22 mouse cellular contexts compared by ENCODE assay signal in the genomic region with DNA sequence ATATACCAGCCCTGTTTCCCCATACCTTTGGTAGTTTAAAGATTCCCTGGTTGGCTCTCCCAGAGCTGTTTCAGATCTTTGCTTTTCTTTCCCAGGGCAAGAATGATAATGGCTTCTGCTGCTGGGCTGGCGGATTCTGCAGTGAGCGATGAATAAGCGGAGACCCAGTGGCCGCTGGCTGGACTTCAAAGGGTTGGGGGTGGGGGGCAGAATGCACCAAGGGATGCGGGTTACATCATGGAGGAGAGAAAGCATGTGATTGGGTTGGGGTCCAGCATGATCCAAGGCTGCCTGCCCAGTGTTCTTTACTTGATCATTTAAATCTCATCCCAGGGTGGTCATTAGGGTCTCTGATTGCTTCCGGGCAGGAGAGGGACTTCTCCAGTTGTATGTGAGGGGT. TPM values are rescaled to one million over a fixed set of nuclear protein-coding genes. Genes with fewer than 3 reads are reported as not detected.
"Had no signal": no experiment of that assay in that cellular context is flagged by ENCODE, and none has a peak within 500 bp of the region (broad histone marks: within the 10 kb centered on the region; RNA-seq: fewer than 3 reads in every experiment).

No protein-coding gene starts in this region.

- H3K4me3 ChIP-seq: kidney, embryonic 15.5 days; limb, embryonic 10.5 days; limb, embryonic 13.5 days; liver, embryonic 12.5 days; liver, embryonic 15.5 days; lung, embryonic 15.5 days; megakaryocyte, embryonic 14.5 days had no signal

- H3K4me1 ChIP-seq: kidney, embryonic 15.5 days; limb, embryonic 10.5 days; limb, embryonic 13.5 days; liver, embryonic 12.5 days; liver, embryonic 15.5 days; lung, embryonic 15.5 days; megakaryocyte, embryonic 14.5 days had no signal

- ATAC-seq: liver, embryonic 12.5 days; midbrain, embryonic 16.5 days had no signal

- H3K4me2 ChIP-seq: kidney, embryonic 15.5 days; limb, embryonic 13.5 days; liver, embryonic 12.5 days; liver, embryonic 15.5 days; lung, embryonic 15.5 days had no signal

- H3K27ac ChIP-seq: kidney, embryonic 15.5 days; limb, embryonic 10.5 days; limb, embryonic 13.5 days; liver, embryonic 12.5 days; liver, embryonic 15.5 days; lung, embryonic 15.5 days had no signal

- H3K36me3 ChIP-seq: kidney, embryonic 15.5 days; limb, embryonic 10.5 days; limb, embryonic 13.5 days; liver, embryonic 12.5 days; liver, embryonic 15.5 days; lung, embryonic 15.5 days had no signal

- H3K9ac ChIP-seq: kidney, embryonic 15.5 days; limb, embryonic 13.5 days; liver, embryonic 12.5 days; liver, embryonic 15.5 days; lung, embryonic 15.5 days had no signal

- H3K27me3 ChIP-seq: kidney, embryonic 15.5 days; liver, embryonic 12.5 days; liver, embryonic 15.5 days; lung, embryonic 15.5 days; megakaryocyte, embryonic 14.5 days had no signal

- H3K9me3 ChIP-seq: kidney, embryonic 15.5 days; limb, embryonic 10.5 days; limb, embryonic 13.5 days; liver, embryonic 12.5 days; liver, embryonic 15.5 days; lung, embryonic 15.5 days; megakaryocyte, embryonic 14.5 days had no signal

- DNase-seq: kidney, adult 11 months; kidney, adult 8-10 months; kidney, postnatal 10 days; kidney, postnatal 36 days; layer of hippocampus, postnatal 36 days; liver; lung, adult 18-20 months; lung, postnatal 10 days; lung, postnatal 36 days; right cerebral cortex, postnatal 25 days; spleen, adult 18-20 months; thymus, adult 18-20 months; thymus, postnatal 36 days had no signal

RNA-seq across cellular contexts. Expression of gene Irx5, which starts 56.2 kb away (rescaled TPM):
- total RNA-seq: left cerebral cortex, postnatal 14 days had no signal
- polyA plus RNA-seq: liver, embryonic 15.5 days had no signal
